Mouse (Mus musculus) gastrocnemius, adult 8-10 months (tissue): Measurements from ENCODE around the gene Tmem196. TPM values are rescaled to one million over a fixed set of nuclear protein-coding genes. Genes with fewer than 3 reads are reported as not detected.

Experiments used
- DNase-seq, 2 experiments: peaks; one replicate each; pipeline ENCODE4 v3.0.0; 2022; ENCODE audit warnings: low spot score in 2 of 2
- total RNA-seq, 4 experiments: library from RNA; stranded (reverse); gene quantifications; 2 replicates each; pipeline ENCODE4 v1.2.4; 2022

Gene Tmem196
- not detected for total RNA-seq

GRCm38 (mm10) chr12:119945589-119946310 is at the start of gene Tmem196:
Gene Tmem196, plus strand, starts transcription at chr12:119945822.
- no peak for DNase-seq

GRCm38 (mm10) chr12:119946311-119946692 is 680 bp downstream of the Tmem196 start:
- DNase-seq: no peak

- DNase-seq: no peak
Measured at GRCm38 (mm10) chr12:119957041-119957440, 11.4 kb downstream of the Tmem196 start.

- no peak for DNase-seq
Measured at GRCm38 (mm10) chr12:119960730-119961129, 15.1 kb downstream of the Tmem196 start.

GRCm38 (mm10) chr12:119965373-119965772 is 19.8 kb downstream of the Tmem196 start:
- DNase-seq: no peak

GRCm38 (mm10) chr12:119970068-119970467 is 24.4 kb downstream of the Tmem196 start:
- no peak for DNase-seq

- no peak for DNase-seq
Measured at GRCm38 (mm10) chr12:119981731-119982130, 36.1 kb downstream of the Tmem196 start.

GRCm38 (mm10) chr12:119998267-119998666 is 52.6 kb downstream of the Tmem196 start:
- no peak for DNase-seq

GRCm38 (mm10) chr12:120004280-120004679 is 58.7 kb downstream of the Tmem196 start:
- DNase-seq: no peak

GRCm38 (mm10) chr12:120014768-120015167 is 69.1 kb downstream of the Tmem196 start:
- DNase-seq: no peak

GRCm38 (mm10) chr12:120015201-120015600 is 69.6 kb downstream of the Tmem196 start:
- no peak for DNase-seq

GRCm38 (mm10) chr12:120028089-120028959 is 82.7 kb downstream of the Tmem196 start:
- DNase-seq: peak; percentile 60 to 72
